Mouse (Mus musculus): ENCODE results near the gene Rln3.

The Rln3 gene

GRCm38 (mm10) chr8:84065037-84065436 is 20.2 kb upstream of the Rln3 start, which contains the start of gene Gm10643:
TSS of gene Gm10643 (minus strand) at chr8:84065137.
- no peak for DNase-seq (ENCODE audit: low spot score)

GRCm38 (mm10) chr8:84063861-84064610 is 19.2 kb upstream of the Rln3 start:
- DNase-seq (ENCODE audit: low spot score) = no peak

DNA sequence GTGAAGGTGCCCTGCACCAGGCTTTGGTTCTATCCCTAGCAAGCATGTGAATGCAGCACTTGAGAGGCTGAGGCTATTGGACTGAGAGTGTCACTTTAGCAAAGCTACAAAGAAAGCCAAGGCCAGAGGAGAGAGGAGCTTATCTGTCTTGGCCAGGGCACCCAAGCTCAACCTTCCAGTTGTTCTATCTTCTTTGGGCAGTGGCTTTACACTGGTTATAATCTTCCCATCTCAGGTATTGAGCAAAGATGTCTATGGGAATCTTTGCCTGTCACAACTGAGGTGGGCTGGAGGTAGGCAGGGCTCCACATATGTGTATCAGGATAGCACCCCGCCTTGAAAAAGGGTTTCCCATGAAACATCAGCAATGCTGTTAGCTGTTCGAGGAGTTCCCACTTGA is 15.4 kb upstream of the Rln3 start:
- DNase-seq (ENCODE audit: low spot score) = no peak

DNA sequence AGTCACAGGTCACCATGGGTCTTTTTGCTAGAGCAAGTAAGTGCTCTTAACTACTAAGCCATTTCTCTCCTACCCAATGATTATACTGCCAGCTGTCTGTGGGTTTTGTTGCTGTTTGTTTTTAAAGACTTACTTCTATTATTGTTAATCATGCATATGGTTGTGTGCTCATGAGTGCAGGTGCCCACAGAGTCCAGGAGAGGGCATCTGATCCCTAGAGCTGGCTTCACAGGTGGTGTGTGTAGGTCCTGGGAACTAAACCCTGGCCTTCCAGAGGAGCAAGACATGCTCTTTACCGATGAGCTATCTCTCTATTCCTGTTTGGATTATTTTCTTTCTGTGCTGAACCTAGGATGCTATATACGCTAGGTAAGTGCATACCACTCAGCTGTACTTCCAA is 14.4 kb upstream of the Rln3 start:
- no peak for DNase-seq (ENCODE audit: low spot score)

DNA sequence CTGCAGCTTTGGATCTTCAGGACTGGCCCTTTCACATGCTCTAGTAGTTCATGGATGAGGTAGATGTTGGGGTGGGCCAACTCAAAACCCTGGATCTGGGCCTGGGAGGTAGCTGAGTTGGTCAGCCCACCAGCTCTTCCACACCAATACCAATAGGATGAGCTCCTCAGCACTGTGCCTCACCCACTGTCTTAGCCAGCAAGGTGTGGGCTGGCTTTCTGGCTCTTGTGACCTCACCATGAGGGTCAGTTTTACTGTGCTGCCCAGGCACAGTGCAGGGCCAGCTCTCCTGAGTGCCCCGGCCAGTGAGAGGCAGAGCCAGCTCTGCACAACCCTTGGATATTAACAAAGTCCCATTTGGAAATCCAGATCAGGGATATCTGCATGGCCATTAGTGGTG is 13.0 kb upstream of the Rln3 start:
- DNase-seq (ENCODE audit: low spot score) = no peak

- DNase-seq (ENCODE audit: low spot score) = no peak
Measured at GRCm38 (mm10) chr8:84053229-84053628, 8.4 kb upstream of the Rln3 start.

- DNase-seq (ENCODE audit: low spot score) = no peak
Measured at GRCm38 (mm10) chr8:84052746-84053145, 7.9 kb upstream of the Rln3 start.

GRCm38 (mm10) chr8:84048171-84048570 is 3.4 kb upstream of the Rln3 start:
- no peak for DNase-seq (ENCODE audit: low spot score)

- no peak for DNase-seq (ENCODE audit: low spot score)
Measured at GRCm38 (mm10) chr8:84046505-84046904, 1.7 kb upstream of the Rln3 start.

DNA sequence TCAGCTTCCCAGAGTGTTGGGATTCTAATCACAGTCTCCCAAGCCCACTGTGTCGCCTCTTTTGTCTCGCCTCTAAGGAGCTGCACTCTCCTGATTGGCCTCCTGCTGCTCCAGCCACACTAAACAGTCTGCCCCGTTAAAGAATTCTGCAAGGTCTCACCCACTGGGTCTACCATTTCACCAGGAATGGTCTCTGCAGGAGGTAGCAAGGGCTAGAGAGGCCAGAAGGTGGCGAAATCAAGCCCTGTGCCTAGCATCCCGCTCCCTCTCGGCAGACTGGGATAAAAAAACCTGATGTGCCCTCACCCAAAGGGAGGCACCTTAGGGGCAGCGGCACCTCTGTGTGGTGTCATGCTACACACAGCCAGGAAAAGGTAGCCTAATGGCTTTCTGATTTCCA is 697 bp downstream of the Rln3 start:
- no peak for DNase-seq (ENCODE audit: low spot score)

DNA sequence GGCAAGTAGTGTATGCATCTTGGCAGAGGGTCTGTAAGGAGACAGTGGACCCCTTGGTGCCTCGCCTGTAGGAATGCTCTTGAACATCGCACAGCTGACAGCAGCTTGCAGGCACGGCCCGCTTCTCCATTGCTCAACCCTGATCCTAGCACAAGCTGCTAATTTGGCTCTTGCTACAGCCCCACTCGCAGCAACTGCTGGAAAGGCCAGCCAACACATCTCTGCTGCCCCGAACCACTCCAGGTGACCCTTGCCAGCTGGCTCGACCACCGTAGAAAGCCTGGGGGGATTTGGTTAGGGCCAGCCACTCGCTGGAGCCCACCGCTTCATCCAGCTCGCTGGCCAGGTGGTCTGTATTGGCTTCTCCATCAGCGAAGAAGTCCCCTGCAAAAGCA is 1.9 kb downstream of the Rln3 start:
- no peak for DNase-seq (ENCODE audit: low spot score)

DNA sequence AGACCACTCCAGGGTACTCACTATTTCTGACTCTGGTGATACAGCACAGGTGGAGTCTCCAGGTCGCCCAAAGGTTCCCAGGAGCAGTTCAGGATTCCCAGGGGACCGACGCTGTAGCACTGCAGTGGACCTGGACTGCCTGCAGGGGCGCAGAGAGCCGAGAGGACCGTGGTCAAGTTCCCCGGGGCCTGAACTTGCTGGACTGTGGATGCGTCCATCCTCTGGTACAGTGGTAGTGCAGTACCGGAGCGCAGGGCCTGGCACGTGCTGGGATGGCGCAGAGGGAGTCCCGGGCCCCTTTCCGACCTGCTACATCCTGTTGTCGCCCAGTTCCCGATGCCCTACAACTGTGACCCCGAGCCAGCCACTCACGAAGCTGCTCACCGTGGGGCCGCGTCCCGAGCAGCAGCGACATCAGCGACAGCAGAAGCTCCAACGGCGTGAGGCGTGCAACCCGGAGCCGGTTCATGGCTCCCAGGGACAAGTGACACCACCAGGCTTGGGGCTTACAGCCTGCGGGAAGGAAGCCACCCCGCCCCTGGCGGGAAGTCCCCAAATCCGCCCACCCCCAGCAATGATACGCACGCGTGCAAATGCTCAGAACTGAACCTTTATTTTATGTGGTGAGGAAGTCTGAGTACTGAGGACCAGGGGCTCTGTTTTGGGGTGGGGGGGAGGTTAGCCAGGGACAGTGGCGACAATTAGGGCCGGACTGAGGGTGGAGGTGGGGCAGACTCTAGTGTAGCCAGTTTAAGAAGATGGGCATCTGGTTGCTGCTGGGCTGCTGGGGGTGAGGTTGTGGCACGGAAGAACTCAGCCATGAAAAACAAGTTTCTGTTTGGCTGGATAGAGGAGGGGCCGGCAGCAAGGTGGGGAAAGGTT is 2.5 kb downstream of the Rln3 start, which contains the start of gene Il27ra:
TSS of gene Il27ra (minus strand) at position 524 of the 882 bp plus-strand sequence.
- peak; percentile 55 for DNase-seq (ENCODE audit: low spot score)

DNA sequence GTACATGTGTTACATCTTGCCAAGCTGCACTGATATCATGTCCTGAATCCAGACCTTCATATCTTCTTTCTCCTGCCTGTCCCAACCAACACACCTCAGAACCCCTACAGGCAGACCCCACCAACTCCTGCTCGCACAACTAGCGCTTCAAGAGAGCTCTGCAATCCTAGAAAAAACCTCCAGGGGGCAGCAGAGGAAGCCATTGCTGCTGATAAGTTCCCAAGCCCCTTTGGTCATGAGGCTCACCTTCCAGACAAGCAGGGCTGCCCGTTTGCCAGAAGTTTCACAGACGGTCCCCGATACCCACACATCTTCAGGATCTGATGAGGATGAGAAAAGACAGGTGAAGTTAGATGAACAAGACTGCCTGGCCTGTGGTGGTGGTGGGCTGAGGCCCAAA is 5.8 kb downstream of the Rln3 start:
- peak; percentile 69 for DNase-seq (ENCODE audit: low spot score)

DNA sequence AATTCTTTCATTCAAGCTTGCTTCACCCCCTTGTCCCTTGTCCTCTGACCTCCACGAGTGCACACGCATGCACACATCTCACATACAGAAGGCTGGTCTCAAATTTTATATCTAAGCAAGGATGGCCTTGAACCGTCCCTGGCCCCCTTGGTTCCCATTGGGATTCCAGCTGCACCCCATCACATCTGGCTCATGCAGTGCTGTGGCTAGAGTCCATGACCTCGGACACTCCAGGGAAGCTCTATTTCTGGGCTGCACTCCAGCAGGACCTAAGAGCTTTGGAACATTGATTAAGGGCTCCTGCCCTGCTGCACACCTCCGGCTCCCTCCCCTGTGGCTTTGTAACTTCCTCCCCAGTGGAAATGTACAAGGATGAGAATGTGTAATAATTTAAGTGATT is 6.8 kb downstream of the Rln3 start:
- no peak for DNase-seq (ENCODE audit: low spot score)

- no peak for DNase-seq (ENCODE audit: low spot score)
Measured at GRCm38 (mm10) chr8:84032777-84033176, 12.0 kb downstream of the Rln3 start.

DNA sequence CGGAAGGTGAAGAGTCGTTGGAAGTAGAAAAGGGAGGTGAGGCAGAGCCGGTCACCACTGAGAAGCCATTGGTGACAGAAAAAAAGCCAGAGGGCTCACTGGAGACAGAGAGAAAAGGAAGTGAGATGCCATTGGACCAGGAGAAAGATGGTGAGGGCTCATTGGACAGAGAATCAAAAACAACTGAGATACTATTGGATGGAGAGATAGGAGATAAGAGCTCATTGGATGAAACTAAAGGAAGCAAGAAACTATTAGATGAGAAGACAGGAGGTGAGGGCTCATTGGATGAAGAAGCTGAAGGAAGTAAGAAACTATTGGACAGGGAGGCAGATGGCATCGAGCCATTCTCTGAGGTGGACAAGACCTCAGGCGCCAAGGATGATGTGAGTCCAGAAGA is 15.5 kb downstream of the Rln3 start:
- no peak for DNase-seq (ENCODE audit: low spot score)

GRCm38 (mm10) chr8:84027449-84027848 is 17.4 kb downstream of the Rln3 start:
- no peak for DNase-seq (ENCODE audit: low spot score)

- peak; percentile 49 for DNase-seq (ENCODE audit: low spot score)
Measured at GRCm38 (mm10) chr8:84025863-84026262, 18.9 kb downstream of the Rln3 start.

- DNase-seq (ENCODE audit: low spot score) = peak; percentile 57
Measured at GRCm38 (mm10) chr8:84024171-84024570, 20.6 kb downstream of the Rln3 start.

- DNase-seq (ENCODE audit: low spot score) = no peak
Measured at GRCm38 (mm10) chr8:84023631-84024030, 21.2 kb downstream of the Rln3 start.

DNA sequence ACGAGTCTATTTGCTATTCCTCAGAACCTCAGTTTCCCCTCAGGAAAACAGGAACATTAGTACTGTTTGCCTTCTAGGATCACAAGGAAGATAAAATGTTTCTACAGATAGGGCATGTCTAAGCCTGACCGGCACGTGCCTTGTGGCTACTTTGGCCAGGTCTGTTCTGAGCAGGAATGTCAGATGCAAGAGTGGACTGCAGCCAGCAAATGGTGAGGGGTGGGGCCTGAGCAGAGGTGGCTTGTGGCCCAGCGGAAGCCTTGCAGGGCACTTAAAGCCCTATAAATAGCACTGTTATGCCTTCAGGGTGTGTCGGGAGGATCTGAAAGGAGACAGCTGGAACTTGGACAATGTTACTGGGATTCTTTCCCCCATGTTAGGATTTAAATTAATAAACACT is 21.7 kb downstream of the Rln3 start:
- no peak for DNase-seq (ENCODE audit: low spot score)

DNA sequence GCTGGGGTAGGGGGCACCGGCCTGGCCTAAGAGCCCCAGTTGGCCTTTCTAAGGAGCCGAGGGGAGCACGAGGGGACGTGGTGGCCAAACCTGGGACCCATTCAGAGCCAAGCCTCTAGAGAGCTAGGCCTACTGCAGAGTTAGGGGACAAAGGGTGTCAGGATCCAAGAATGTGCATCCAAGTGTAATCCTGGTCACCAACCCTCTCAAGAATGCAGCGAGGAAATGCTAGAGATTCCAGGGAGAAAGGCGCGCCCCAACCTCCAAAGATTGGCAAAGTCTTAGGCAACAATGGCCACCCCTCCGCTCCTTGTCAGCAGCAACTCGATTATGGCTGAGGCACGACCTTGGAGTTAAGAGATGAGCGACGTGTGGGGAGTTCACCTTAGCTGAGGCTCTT is 23.2 kb downstream of the Rln3 start:
- no peak for DNase-seq (ENCODE audit: low spot score)

DNA sequence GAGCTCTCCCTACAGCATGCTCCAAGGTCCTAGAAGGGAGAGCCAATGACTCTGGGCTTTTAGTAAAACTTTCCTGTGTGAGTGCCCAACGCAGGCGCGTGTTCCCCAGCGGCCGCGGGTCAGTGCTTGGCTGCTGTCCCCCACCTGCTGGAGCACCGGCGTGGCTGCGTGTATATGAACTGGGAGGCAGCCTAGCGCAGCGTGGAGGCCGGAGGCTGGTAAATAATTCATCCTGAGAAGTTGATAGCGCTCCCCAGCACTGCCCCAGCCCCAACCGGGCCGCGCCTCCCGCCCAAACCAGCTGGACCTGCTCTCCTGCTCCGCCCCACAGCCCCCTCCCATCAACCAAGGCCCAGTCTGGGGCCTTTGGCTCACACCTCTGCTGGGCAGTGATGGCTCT is 23.7 kb downstream of the Rln3 start, which contains the start of gene Palm3:
TSS of gene Palm3 (plus strand) at position 376 of the 400 bp plus-strand sequence.
- no peak for DNase-seq (ENCODE audit: low spot score)

All from ovary, postnatal 14 days (tissue).